Mouse (Mus musculus) heart, postnatal 14 days (tissue): ENCODE measurements around the gene Ccdc92. TPM values are rescaled to one million over a fixed set of nuclear protein-coding genes. Genes with fewer than 3 reads are reported as not detected.
A peak's percentile ranks its signal among the peaks of the same experiment; 100 is the strongest.

Experiments used
- DNase-seq, 2 experiments: peaks; one replicate each; pipeline ENCODE4 v3.0.0; 2021 to 2022
- intact Hi-C: fragments of 180-260 bp; cut with DNase I; formaldehyde crosslinking; loops from one replicate; pipeline ENCODE4 v1.15.1; 2025
- total RNA-seq, 2 experiments: library from RNA; stranded (reverse); gene quantifications; 2 replicates each; pipeline ENCODE4 v1.2.3; 2021

The Ccdc92 gene
- total RNA-seq, 2 experiments from 2014 or later = 1.1 TPM

- intact Hi-C loops = no loop called here
These were observed 52.4 kb downstream of the Ccdc92 start for GRCm38 (mm10) chr5:124809708-124810366.

DNA sequence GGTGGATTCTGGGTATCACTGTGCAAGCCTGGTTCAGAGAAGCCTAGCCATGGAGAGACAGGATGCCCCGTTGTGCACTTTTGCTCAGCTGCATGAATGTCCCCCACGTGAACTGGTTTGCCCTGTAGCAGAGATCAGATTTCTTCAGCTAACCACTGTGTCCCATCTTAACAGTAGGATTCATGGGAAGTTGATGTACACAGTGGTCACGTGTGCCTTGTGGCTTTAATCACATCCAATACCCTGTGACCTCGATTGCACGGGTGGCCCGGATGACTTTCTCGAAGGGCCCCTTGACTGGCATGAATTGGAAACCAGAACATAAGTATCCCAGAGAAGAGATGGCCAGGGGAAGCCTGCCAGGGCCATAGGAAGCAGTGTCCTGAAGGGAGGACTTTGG lies 70.1 kb downstream of the Ccdc92 start:
- no peak for DNase-seq
- intact Hi-C loops = no loop called here

More at GRCm38 (mm10) chr5:124809708-124810366, 52.4 kb downstream of the Ccdc92 start:
- peak; percentile 11 to 25 for DNase-seq

- no peak for DNase-seq
- intact Hi-C loops = no loop called here
These were observed 76.6 kb downstream of the Ccdc92 start for GRCm38 (mm10) chr5:124785650-124786049.

Other genes with a start within 250 kb of the Ccdc92 start
- 10 to 100 TPM; 41.9 to 45.9 TPM for gene Atp6v0a2, start 233.8 kb downstream of the Ccdc92 start, total RNA-seq
- gene Dnah10, start 137.3 kb downstream of the Ccdc92 start, total RNA-seq = under 1 TPM; 0.05 to 0.14 TPM
- gene Zfp664, start 267 bp upstream of the Ccdc92 start, total RNA-seq = 10 to 100 TPM; 48.1 to 50.7 TPM
- under 1 TPM; 0.39 to 0.60 TPM for gene Rflna, start 140.8 kb upstream of the Ccdc92 start, total RNA-seq